Mouse (Mus musculus) liver, adult 2 months (tissue): Measurements from ENCODE around the gene Pcdh17.

Source experiments
- CTCF ChIP-seq: fragments of 200-500 bp; IDR thresholded peaks from 2 replicates; pipeline ENCODE4 v1.5.1; 2011; ENCODE audit warnings: low read depth, low read length, control low read depth
- POLR2A ChIP-seq: fragments of 200-500 bp; IDR thresholded peaks from 2 replicates; pipeline ENCODE4 v1.6.1; 2011; ENCODE audit warnings: low read length, control low read depth; ENCODE audit not compliant: insufficient read depth; ENCODE audit errors: extremely low read depth

DNA sequence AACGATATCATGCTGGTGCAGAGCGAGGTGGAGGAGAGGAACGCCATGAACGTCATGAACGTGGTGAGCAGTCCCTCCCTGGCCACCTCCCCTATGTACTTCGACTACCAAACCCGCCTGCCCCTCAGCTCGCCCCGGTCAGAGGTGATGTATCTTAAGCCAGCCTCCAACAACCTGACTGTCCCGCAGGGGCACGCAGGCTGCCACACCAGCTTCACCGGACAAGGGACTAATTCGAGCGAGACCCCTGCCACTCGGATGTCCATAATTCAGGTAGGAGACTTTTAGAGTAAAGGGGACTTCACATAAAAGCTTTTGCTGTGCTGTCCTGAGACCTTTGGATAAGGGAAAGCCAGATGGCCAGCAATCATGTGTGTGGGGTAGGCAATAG lies 5.0 kb downstream of the Pcdh17 start:
- TF ChIP-seq CTCF = no peak
- TF ChIP-seq POLR2A = no peak
